Mouse (Mus musculus) ES-E14 (cell line): ENCODE results near the gene Il21r.

Experiments
- ZC3H11A ChIP-seq: IDR thresholded peaks from 2 replicates; pipeline ENCODE4 v1.6.1; 2012; ENCODE audit warnings: low read depth, mild to moderate bottlenecking, inconsistent platforms, low read length, borderline replicate concordance
- ZNF384 ChIP-seq: IDR thresholded peaks from 2 replicates; pipeline ENCODE4 v1.6.1; 2012; ENCODE audit warnings: low read depth, low read length, inconsistent platforms

GRCm38 (mm10) chr7:125580220-125580549 is 23.0 kb upstream of the Il21r start:
- TF ChIP-seq ZNF384 (no peak), ZC3H11A (no peak)
